Mouse (Mus musculus): Measurements from ENCODE around the gene Tbx21. TPM values are rescaled to one million over a fixed set of nuclear protein-coding genes. Genes with fewer than 3 reads are reported as not detected.

Tbx21 gene
- polyA plus RNA-seq, 1 experiment = 0.24 TPM

- no peak overlapping the region for H3K27ac ChIP-seq (ENCODE audit: insufficient read depth, low read length)
- H3K9ac ChIP-seq (ENCODE audit: low read depth, poor library complexity, severe bottlenecking) = no peak overlapping the region
- peaks cover 3% of the 10 kb centered on the region for H3K4me1 ChIP-seq (ENCODE audit: control insufficient read depth, insufficient read depth, low read length)
- no peaks in the 10 kb centered on the region for H3K9me3 ChIP-seq (replicated peaks; ENCODE audit: control insufficient read depth, insufficient read depth, low read length, poor library complexity, severe bottlenecking)
- no peaks in the 10 kb centered on the region for H3K36me3 ChIP-seq (ENCODE audit: control insufficient read depth, insufficient read depth, low read length, poor library complexity, severe bottlenecking)
- no peaks in the 10 kb centered on the region for H3K27me3 ChIP-seq (ENCODE audit: control insufficient read depth, insufficient read depth, low read length, poor library complexity, severe bottlenecking)
- TF ChIP-seq POLR2A (IDR thresholded peaks at IDR 0.05; ENCODE audit: insufficient read depth, low read length) = no peak
- no peak for TF ChIP-seq CTCF (IDR thresholded peaks at IDR 0.05; ENCODE audit: low read depth, low read length)
- no peak overlapping the region for H3K4me3 ChIP-seq (ENCODE audit: low read depth, low read length)
Measured at GRCm38 (mm10) chr11:97069770-97070169, 45.4 kb downstream of the Tbx21 start.

- H3K9me3 ChIP-seq (replicated peaks; ENCODE audit: control insufficient read depth, insufficient read depth, low read length, poor library complexity, severe bottlenecking) = no peaks in the 10 kb centered on the region
Measured at GRCm38 (mm10) chr11:97069333-97069732, 45.8 kb downstream of the Tbx21 start.

GRCm38 (mm10) chr11:97066656-97067360, 48.3 kb downstream of the Tbx21 start:
- TF ChIP-seq POLR2A (IDR thresholded peaks at IDR 0.05; ENCODE audit: insufficient read depth, low read length) (no peak), CTCF (IDR thresholded peaks at IDR 0.05; ENCODE audit: low read depth, low read length) (no peak), EP300 (IDR thresholded peaks at IDR 0.05; ENCODE audit: insufficient read depth, low read depth, low read length) (no peak)
- Histone ChIP-seq H3K36me3 (ENCODE audit: control insufficient read depth, insufficient read depth, low read length, poor library complexity, severe bottlenecking) (no peaks in the 10 kb centered on the region), H3K9ac (ENCODE audit: low read depth, poor library complexity, severe bottlenecking) (peak overlapping the region; percentile 13; the same call in 1 of the 2 replicates), H3K4me1 (ENCODE audit: control insufficient read depth, insufficient read depth, low read length) (peaks cover 3% of the 10 kb centered on the region), H3K27ac (ENCODE audit: insufficient read depth, low read length) (no peak overlapping the region), H3K9me3 (replicated peaks; ENCODE audit: control insufficient read depth, insufficient read depth, low read length, poor library complexity, severe bottlenecking) (no peaks in the 10 kb centered on the region), H3K27me3 (ENCODE audit: control insufficient read depth, insufficient read depth, low read length, poor library complexity, severe bottlenecking) (no peaks in the 10 kb centered on the region), H3K4me3 (ENCODE audit: low read depth, low read length) (peak overlapping the region; percentile 73)

More at GRCm38 (mm10) chr11:97069333-97069732, 45.8 kb downstream of the Tbx21 start:
- no peaks in the 10 kb centered on the region for H3K36me3 ChIP-seq (ENCODE audit: control insufficient read depth, insufficient read depth, low read length, poor library complexity, severe bottlenecking)
- no peak overlapping the region for H3K9ac ChIP-seq (ENCODE audit: low read depth, poor library complexity, severe bottlenecking)
- peaks cover 3% of the 10 kb centered on the region for H3K4me1 ChIP-seq (ENCODE audit: control insufficient read depth, insufficient read depth, low read length)
- no peak for TF ChIP-seq POLR2A (IDR thresholded peaks at IDR 0.05; ENCODE audit: insufficient read depth, low read length)
- no peak for TF ChIP-seq CTCF (IDR thresholded peaks at IDR 0.05; ENCODE audit: low read depth, low read length)
- no peak for TF ChIP-seq EP300 (IDR thresholded peaks at IDR 0.05; ENCODE audit: insufficient read depth, low read depth, low read length)
- no peak overlapping the region for H3K4me3 ChIP-seq (ENCODE audit: low read depth, low read length)
- H3K27me3 ChIP-seq (ENCODE audit: control insufficient read depth, insufficient read depth, low read length, poor library complexity, severe bottlenecking) = no peaks in the 10 kb centered on the region
- H3K27ac ChIP-seq (ENCODE audit: insufficient read depth, low read length) = no peak overlapping the region

DNA sequence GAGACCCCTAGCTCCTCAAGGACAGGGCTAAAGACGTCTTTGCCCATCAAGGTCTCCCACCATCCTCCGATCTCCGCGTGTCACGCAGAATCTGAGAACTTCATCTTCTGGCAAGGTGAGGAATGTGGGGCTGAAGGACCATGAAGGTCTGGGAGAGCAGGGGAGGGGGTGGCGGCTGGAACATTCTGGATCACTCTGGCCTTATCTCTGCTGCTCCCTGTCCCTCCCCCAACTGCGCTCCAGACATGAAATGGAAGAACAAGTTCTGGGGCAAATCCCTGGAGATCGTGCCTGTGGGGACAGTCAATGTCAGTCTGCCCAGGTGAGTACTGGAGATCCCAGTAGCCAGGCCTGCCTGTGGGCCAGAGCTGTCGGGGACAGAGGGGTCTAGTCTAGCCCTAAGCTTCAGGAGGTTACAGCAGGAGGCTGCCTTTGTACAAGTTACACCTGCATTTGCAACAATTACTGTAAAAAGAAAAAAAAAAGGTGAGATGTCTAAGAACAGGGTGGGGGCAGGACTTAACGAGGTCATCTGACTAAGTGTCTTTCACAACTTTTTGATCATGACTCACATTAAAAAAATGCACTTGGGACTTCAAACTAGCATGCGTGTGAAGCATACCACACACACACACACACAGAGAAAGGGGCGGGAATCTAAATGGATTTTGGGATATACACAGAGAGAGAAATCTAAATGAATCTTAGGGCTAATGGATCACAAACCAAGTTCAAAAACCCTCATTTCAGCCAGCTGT, 49.4 kb downstream of the Tbx21 start:
- no peaks in the 10 kb centered on the region for H3K9me3 ChIP-seq (replicated peaks; ENCODE audit: control insufficient read depth, insufficient read depth, low read length, poor library complexity, severe bottlenecking)
- H3K27me3 ChIP-seq (ENCODE audit: control insufficient read depth, insufficient read depth, low read length, poor library complexity, severe bottlenecking) = no peaks in the 10 kb centered on the region
- H3K4me3 ChIP-seq (ENCODE audit: low read depth, low read length) = no peak overlapping the region
- H3K4me1 ChIP-seq (ENCODE audit: control insufficient read depth, insufficient read depth, low read length) = peaks cover 3% of the 10 kb centered on the region
- H3K27ac ChIP-seq (ENCODE audit: insufficient read depth, low read length) = no peak overlapping the region
- TF ChIP-seq CTCF (IDR thresholded peaks at IDR 0.05; ENCODE audit: low read depth, low read length) (no peak), EP300 (IDR thresholded peaks at IDR 0.05; ENCODE audit: insufficient read depth, low read depth, low read length) (no peak), POLR2A (IDR thresholded peaks at IDR 0.05; ENCODE audit: insufficient read depth, low read length) (no peak)
- no peaks in the 10 kb centered on the region for H3K36me3 ChIP-seq (ENCODE audit: control insufficient read depth, insufficient read depth, low read length, poor library complexity, severe bottlenecking)
- 0 out of 2 replicates have a peak overlapping the region, but pooled peaks have one; percentile 1 for H3K9ac ChIP-seq (ENCODE audit: low read depth, poor library complexity, severe bottlenecking)

DNA sequence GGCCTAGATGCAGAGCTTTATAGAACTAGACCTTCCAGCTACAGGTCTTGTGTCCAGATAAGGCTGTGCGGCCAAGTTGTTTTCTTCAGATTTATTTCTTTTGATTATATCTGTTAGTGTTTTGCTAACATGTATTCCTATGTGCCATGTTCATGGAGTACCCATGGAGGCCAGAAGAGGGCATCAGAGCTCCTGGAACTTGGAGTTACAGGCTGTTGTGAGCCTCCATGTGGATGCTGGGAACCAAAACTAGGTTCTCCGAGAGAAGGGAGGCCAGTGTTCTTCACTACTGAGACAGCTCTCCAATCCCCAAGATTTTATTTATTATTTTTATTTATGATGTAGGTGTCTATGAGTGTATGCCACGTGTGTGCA, 51.2 kb downstream of the Tbx21 start:
- H3K9ac ChIP-seq (ENCODE audit: low read depth, poor library complexity, severe bottlenecking) = no peak overlapping the region

More for the DNA sequence above, 51.2 kb downstream of the Tbx21 start:
- Histone ChIP-seq H3K36me3 (ENCODE audit: control insufficient read depth, insufficient read depth, low read length, poor library complexity, severe bottlenecking) (no peaks in the 10 kb centered on the region), H3K27me3 (ENCODE audit: control insufficient read depth, insufficient read depth, low read length, poor library complexity, severe bottlenecking) (no peaks in the 10 kb centered on the region), H3K4me1 (ENCODE audit: control insufficient read depth, insufficient read depth, low read length) (peaks cover 3% of the 10 kb centered on the region), H3K4me3 (ENCODE audit: low read depth, low read length) (no peak overlapping the region), H3K9me3 (replicated peaks; ENCODE audit: control insufficient read depth, insufficient read depth, low read length, poor library complexity, severe bottlenecking) (no peaks in the 10 kb centered on the region), H3K27ac (ENCODE audit: insufficient read depth, low read length) (no peak overlapping the region)
- TF ChIP-seq CTCF (IDR thresholded peaks at IDR 0.05; ENCODE audit: low read depth, low read length) = peak; percentile 27
- no peak for TF ChIP-seq POLR2A (IDR thresholded peaks at IDR 0.05; ENCODE audit: insufficient read depth, low read length)
- TF ChIP-seq EP300 (IDR thresholded peaks at IDR 0.05; ENCODE audit: insufficient read depth, low read depth, low read length) = no peak
